Mouse (Mus musculus) liver, adult 2 months (tissue): ENCODE data around the gene Slc2a2.

ENCODE experiments used
- CTCF ChIP-seq: fragments of 200-500 bp; IDR thresholded peaks from 2 replicates; pipeline ENCODE4 v1.5.1; 2011; ENCODE audit warnings: low read depth, low read length, control low read depth
- POLR2A ChIP-seq: fragments of 200-500 bp; IDR thresholded peaks from 2 replicates; pipeline ENCODE4 v1.6.1; 2011; ENCODE audit warnings: low read length, control low read depth; ENCODE audit not compliant: insufficient read depth; ENCODE audit errors: extremely low read depth

DNA sequence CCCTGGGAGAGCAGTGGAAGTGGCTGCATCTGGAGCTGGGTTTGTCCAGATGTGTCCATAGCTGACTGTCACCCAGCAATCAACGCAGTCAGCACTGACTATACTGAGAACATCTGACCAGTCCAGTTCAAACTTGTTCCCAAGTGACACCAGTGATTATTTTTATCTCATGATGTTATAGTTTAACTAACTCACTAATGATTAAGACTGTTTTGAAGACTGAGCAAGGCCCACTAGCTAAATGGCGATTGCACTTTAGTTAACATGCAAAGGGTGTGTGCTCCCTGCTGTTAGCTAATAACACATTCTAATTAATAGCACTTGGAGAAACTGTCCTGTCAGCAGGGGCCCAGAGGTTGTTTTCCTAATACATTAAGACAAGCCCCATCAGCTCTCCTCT, 39.3 kb downstream of the Slc2a2 start:
- TF ChIP-seq POLR2A = no peak
- no peak for TF ChIP-seq CTCF
